Mouse (Mus musculus): ENCODE results near the gene Sh3bgrl2.

GRCm38 (mm10) chr9:83556780-83557771 lies 8.9 kb downstream of the Sh3bgrl2 start:
- TF ChIP-seq POLR2A (IDR thresholded peaks at IDR 0.05; ENCODE audit: borderline replicate concordance, extremely low read depth, insufficient read depth, insufficient read length, poor library complexity, severe bottlenecking) (no peak), CTCF (IDR thresholded peaks at IDR 0.05; ENCODE audit: borderline replicate concordance, extremely low read depth, insufficient read depth, insufficient read length) (no peak)
